Mouse (Mus musculus) ES-Bruce4 (cell line): ENCODE results near the gene Kpna2.

Source experiments
- CTCF ChIP-seq: IDR thresholded peaks from one replicate; pipeline ENCODE4 v1.8.1; 2011; ENCODE audit warnings: low read depth, low read length
- POLR2A ChIP-seq: IDR thresholded peaks from one replicate; pipeline ENCODE4 v1.8.1; 2011; ENCODE audit warnings: low read length; ENCODE audit not compliant: insufficient read depth

- TF ChIP-seq CTCF, result no peak
- no peak for TF ChIP-seq POLR2A
Measured at GRCm38 (mm10) chr11:107001760-107002675, 2.7 kb upstream of the Kpna2 start.
